Mouse (Mus musculus) thymus, postnatal 0 days (tissue): ENCODE measurements at regions not wholly inside any gene's neighbourhood (a gene's known extent, or its start where the extent isn't known, plus 50 kb on each side); places are given as distances from the start of the nearest gene placed in this dataset.

ENCODE experiments used
- DNase-seq: peaks from one replicate; pipeline ENCODE4 v3.0.0-alpha.2; 2015; ENCODE audit warnings: low spot score

- DNase-seq = no peak
These were observed 50.8 kb upstream of the Fhl2 start for GRCm38 (mm10) chr1:43247609-43248008.

GRCm38 (mm10) chr1:43250281-43250680, 53.5 kb upstream of the Fhl2 start:
- no peak for DNase-seq

- DNase-seq = no peak
These were observed 54.6 kb upstream of the Fhl2 start for GRCm38 (mm10) chr1:43251356-43251755.

- DNase-seq = no peak
These were observed 57.3 kb upstream of the Fhl2 start for GRCm38 (mm10) chr1:43254129-43254528.

GRCm38 (mm10) chr1:43256078-43256477, 59.3 kb upstream of the Fhl2 start:
- no peak for DNase-seq

GRCm38 (mm10) chr1:43257909-43258308, 61.1 kb upstream of the Fhl2 start:
- DNase-seq = no peak

- DNase-seq = no peak
These were observed 63.1 kb upstream of the Fhl2 start for GRCm38 (mm10) chr1:43259841-43260240.

- DNase-seq = no peak
These were observed 63.7 kb upstream of the Fhl2 start for GRCm38 (mm10) chr1:43260491-43260890.

- peak; percentile 71 for DNase-seq
These were observed 67.7 kb upstream of the Fhl2 start for GRCm38 (mm10) chr1:43264407-43264889.

- DNase-seq = no peak
These were observed 69.1 kb upstream of the Fhl2 start for GRCm38 (mm10) chr1:43265699-43266455.

GRCm38 (mm10) chr1:43269685-43270084, 72.9 kb upstream of the Fhl2 start:
- DNase-seq = no peak

GRCm38 (mm10) chr1:43273236-43273868, 76.6 kb upstream of the Fhl2 start:
- no peak for DNase-seq

GRCm38 (mm10) chr1:43291736-43292135, 95.0 kb upstream of the Fhl2 start:
- no peak for DNase-seq

GRCm38 (mm10) chr1:43292561-43292960, 95.8 kb upstream of the Fhl2 start:
- no peak for DNase-seq

GRCm38 (mm10) chr1:43294221-43295012, 97.6 kb upstream of the Fhl2 start:
- peak; percentile 48 for DNase-seq

- no peak for DNase-seq
These were observed 100.8 kb upstream of the Fhl2 start for GRCm38 (mm10) chr1:43297579-43297978.

- DNase-seq = no peak
These were observed 102.0 kb upstream of the Fhl2 start for GRCm38 (mm10) chr1:43298746-43299145.

GRCm38 (mm10) chr1:43299490-43300302, 102.9 kb upstream of the Fhl2 start:
- DNase-seq = peak; percentile 80

GRCm38 (mm10) chr1:43300676-43301075, 103.9 kb upstream of the Fhl2 start:
- peak; percentile 55 for DNase-seq

- no peak for DNase-seq
These were observed 105.2 kb upstream of the Fhl2 start for GRCm38 (mm10) chr1:43301866-43302571.

- no peak for DNase-seq
These were observed 105.9 kb upstream of the Fhl2 start for GRCm38 (mm10) chr1:43302657-43303056.
